Mouse (Mus musculus): ENCODE measurements at regions not wholly inside any gene's neighbourhood (a gene's known extent, or its start where the extent isn't known, plus 50 kb on each side); places are given as distances from the start of the nearest gene placed in this dataset.

GRCm38 (mm10) chr11:114584146-114584545 is 84.2 kb upstream of the Rpl38 start:
- 80% methylated on average over 5 of the region's 5 CpGs for WGBS
- no peaks in the 10 kb centered on the region for H3K27me3 ChIP-seq (replicated peaks; ENCODE audit: control insufficient read depth, insufficient read depth, low read length)
- no peak overlapping the region for H3K9ac ChIP-seq (ENCODE audit: low read depth, low read length)
- H3K4me2 ChIP-seq (ENCODE audit: low read depth, low read length) = no peak overlapping the region
- no peak overlapping the region for H3K27ac ChIP-seq (replicated peaks; ENCODE audit: low read depth, low read length)
- no peak for DNase-seq (ENCODE audit: low spot score)
- no peaks in the 10 kb centered on the region for H3K4me1 ChIP-seq (ENCODE audit: control insufficient read depth, insufficient read depth, low read length)
- H3K36me3 ChIP-seq (ENCODE audit: control insufficient read depth, insufficient read depth, low read length) = no peaks in the 10 kb centered on the region
- H3K4me3 ChIP-seq (ENCODE audit: low read depth, low read length) = no peak overlapping the region
- ATAC-seq (ENCODE audit: low read depth) = no peak
- no peaks in the 10 kb centered on the region for H3K9me3 ChIP-seq (ENCODE audit: control insufficient read depth, low read length)

- Histone ChIP-seq H3K9ac (ENCODE audit: low read depth, low read length) (no peak overlapping the region), H3K9me3 (ENCODE audit: control insufficient read depth, low read length) (peaks cover 10% of the 10 kb centered on the region), H3K27me3 (replicated peaks; ENCODE audit: control insufficient read depth, insufficient read depth, low read length) (no peaks in the 10 kb centered on the region), H3K27ac (replicated peaks; ENCODE audit: low read depth, low read length) (no peak overlapping the region), H3K36me3 (ENCODE audit: control insufficient read depth, insufficient read depth, low read length) (no peaks in the 10 kb centered on the region), H3K4me1 (ENCODE audit: control insufficient read depth, insufficient read depth, low read length) (no peaks in the 10 kb centered on the region), H3K4me2 (ENCODE audit: low read depth, low read length) (no peak overlapping the region), H3K4me3 (ENCODE audit: low read depth, low read length) (no peak overlapping the region)
- DNase-seq (ENCODE audit: low spot score) (no peak), ATAC-seq (ENCODE audit: low read depth) (no peak)
- WGBS = 60% methylated on average over 2 of the region's 2 CpGs
These were observed 88.3 kb upstream of the Rpl38 start for GRCm38 (mm10) chr11:114579986-114580385.

- Histone ChIP-seq H3K4me3 (ENCODE audit: low read depth, low read length) (no peak overlapping the region), H3K9ac (ENCODE audit: low read depth, low read length) (no peak overlapping the region), H3K36me3 (ENCODE audit: control insufficient read depth, insufficient read depth, low read length) (no peaks in the 10 kb centered on the region), H3K4me1 (ENCODE audit: control insufficient read depth, insufficient read depth, low read length) (no peaks in the 10 kb centered on the region), H3K27ac (replicated peaks; ENCODE audit: low read depth, low read length) (no peak overlapping the region), H3K4me2 (ENCODE audit: low read depth, low read length) (no peak overlapping the region), H3K9me3 (ENCODE audit: control insufficient read depth, low read length) (peaks cover 11% of the 10 kb centered on the region), H3K27me3 (replicated peaks; ENCODE audit: control insufficient read depth, insufficient read depth, low read length) (no peaks in the 10 kb centered on the region)
- DNase-seq (ENCODE audit: low spot score) (no peak), ATAC-seq (ENCODE audit: low read depth) (no peak)
- WGBS = 91% methylated on average over 6 of the region's 6 CpGs
These were observed 89.8 kb upstream of the Rpl38 start for GRCm38 (mm10) chr11:114578551-114578950.

- Histone ChIP-seq H3K27me3 (replicated peaks; ENCODE audit: control insufficient read depth, insufficient read depth, low read length) (no peaks in the 10 kb centered on the region), H3K4me3 (ENCODE audit: low read depth, low read length) (no peak overlapping the region), H3K9me3 (ENCODE audit: control insufficient read depth, low read length) (peaks cover 11% of the 10 kb centered on the region), H3K36me3 (ENCODE audit: control insufficient read depth, insufficient read depth, low read length) (no peaks in the 10 kb centered on the region), H3K4me1 (ENCODE audit: control insufficient read depth, insufficient read depth, low read length) (no peaks in the 10 kb centered on the region), H3K27ac (replicated peaks; ENCODE audit: low read depth, low read length) (no peak overlapping the region), H3K4me2 (ENCODE audit: low read depth, low read length) (no peak overlapping the region), H3K9ac (ENCODE audit: low read depth, low read length) (no peak overlapping the region)
- ATAC-seq (ENCODE audit: low read depth) (no peak), DNase-seq (ENCODE audit: low spot score) (no peak)
- 85% methylated on average over 8 of the region's 8 CpGs for WGBS
These were observed 91.5 kb upstream of the Rpl38 start for GRCm38 (mm10) chr11:114576803-114577202.

GRCm38 (mm10) chr11:114571144-114571869 is 97.0 kb upstream of the Rpl38 start:
- H3K36me3 ChIP-seq (ENCODE audit: control insufficient read depth, insufficient read depth, low read length) = no peaks in the 10 kb centered on the region
- WGBS = 49% methylated on average over 20 of the region's 20 CpGs
- H3K4me3 ChIP-seq (ENCODE audit: low read depth, low read length) = no peak overlapping the region
- H3K27ac ChIP-seq (replicated peaks; ENCODE audit: low read depth, low read length) = no peak overlapping the region
- DNase-seq (ENCODE audit: low spot score) (no peak), ATAC-seq (ENCODE audit: low read depth) (no peak)
- peaks cover 12% of the 10 kb centered on the region for H3K27me3 ChIP-seq (replicated peaks; ENCODE audit: control insufficient read depth, insufficient read depth, low read length)
- H3K4me2 ChIP-seq (ENCODE audit: low read depth, low read length) = no peak overlapping the region
- peaks cover 11% of the 10 kb centered on the region for H3K9me3 ChIP-seq (ENCODE audit: control insufficient read depth, low read length)
- H3K9ac ChIP-seq (ENCODE audit: low read depth, low read length) = no peak overlapping the region
- H3K4me1 ChIP-seq (ENCODE audit: control insufficient read depth, insufficient read depth, low read length) = peaks cover 14% of the 10 kb centered on the region

- no peak for ATAC-seq (ENCODE audit: low read depth)
- Histone ChIP-seq H3K36me3 (ENCODE audit: control insufficient read depth, insufficient read depth, low read length) (no peaks in the 10 kb centered on the region), H3K4me3 (ENCODE audit: low read depth, low read length) (no peak overlapping the region), H3K4me1 (ENCODE audit: control insufficient read depth, insufficient read depth, low read length) (peaks cover 14% of the 10 kb centered on the region), H3K9me3 (ENCODE audit: control insufficient read depth, low read length) (peaks cover 3% of the 10 kb centered on the region), H3K27ac (replicated peaks; ENCODE audit: low read depth, low read length) (no peak overlapping the region), H3K9ac (ENCODE audit: low read depth, low read length) (no peak overlapping the region), H3K27me3 (replicated peaks; ENCODE audit: control insufficient read depth, insufficient read depth, low read length) (peaks cover 12% of the 10 kb centered on the region), H3K4me2 (ENCODE audit: low read depth, low read length) (no peak overlapping the region)
- no peak for DNase-seq (ENCODE audit: low spot score)
- whole genome bisulfite sequencing = 93% methylated on average over 5 of the region's 5 CpGs
These were observed 98.2 kb upstream of the Rpl38 start for GRCm38 (mm10) chr11:114570076-114570475.

GRCm38 (mm10) chr11:114567814-114568800 is 100.2 kb upstream of the Rpl38 start:
- Histone ChIP-seq H3K27me3 (replicated peaks; ENCODE audit: control insufficient read depth, insufficient read depth, low read length) (peaks cover 12% of the 10 kb centered on the region), H3K4me1 (ENCODE audit: control insufficient read depth, insufficient read depth, low read length) (peaks cover 14% of the 10 kb centered on the region), H3K27ac (replicated peaks; ENCODE audit: low read depth, low read length) (no peak overlapping the region), H3K9ac (ENCODE audit: low read depth, low read length) (no peak overlapping the region), H3K4me2 (ENCODE audit: low read depth, low read length) (peak overlapping the region; percentile 27; the same call in 1 of the 2 replicates), H3K36me3 (ENCODE audit: control insufficient read depth, insufficient read depth, low read length) (no peaks in the 10 kb centered on the region), H3K4me3 (ENCODE audit: low read depth, low read length) (no peak overlapping the region), H3K9me3 (ENCODE audit: control insufficient read depth, low read length) (0 out of 2 replicates have a peak, but pooled peaks cover 7% of the 10 kb centered on the region)
- WGBS = 9% methylated on average over 21 of the region's 21 CpGs
- DNase-seq (ENCODE audit: low spot score) (no peak), ATAC-seq (ENCODE audit: low read depth) (no peak)

GRCm38 (mm10) chr11:114567045-114567780 is 101.1 kb upstream of the Rpl38 start:
- H3K4me2 ChIP-seq (ENCODE audit: low read depth, low read length) = peak overlapping the region; percentile 18; the same call in 1 of the 2 replicates
- H3K36me3 ChIP-seq (ENCODE audit: control insufficient read depth, insufficient read depth, low read length) = no peaks in the 10 kb centered on the region
- no peak overlapping the region for H3K9ac ChIP-seq (ENCODE audit: low read depth, low read length)
- H3K27ac ChIP-seq (replicated peaks; ENCODE audit: low read depth, low read length) = no peak overlapping the region
- H3K4me3 ChIP-seq (ENCODE audit: low read depth, low read length) = no peak overlapping the region
- H3K4me1 ChIP-seq (ENCODE audit: control insufficient read depth, insufficient read depth, low read length) = peaks cover 14% of the 10 kb centered on the region
- ATAC-seq (ENCODE audit: low read depth) (0 out of 2 replicates have a peak, but pooled peaks have one; percentile 12), DNase-seq (ENCODE audit: low spot score) (no peak)
- H3K27me3 ChIP-seq (replicated peaks; ENCODE audit: control insufficient read depth, insufficient read depth, low read length) = peaks cover 12% of the 10 kb centered on the region
- 6% methylated on average over 20 of the region's 20 CpGs for WGBS
- 0 out of 2 replicates have a peak, but pooled peaks cover 7% of the 10 kb centered on the region for H3K9me3 ChIP-seq (ENCODE audit: control insufficient read depth, low read length)

Measured in embryonic facial prominence, embryonic 14.5 days (tissue).